Mouse (Mus musculus) bone marrow, adult 2 months (tissue): Measurements from ENCODE around the gene Sema4c.

Source experiments
- CTCF ChIP-seq: fragments of 200-500 bp; IDR thresholded peaks from 2 replicates; pipeline ENCODE4 v1.5.1; 2011; ENCODE audit warnings: low read length, control low read depth; ENCODE audit not compliant: control insufficient read depth, insufficient read depth
- POLR2A ChIP-seq: fragments of 200-500 bp; IDR thresholded peaks from 2 replicates; pipeline ENCODE4 v1.6.1; 2011; ENCODE audit warnings: low read depth, mild to moderate bottlenecking, control low read depth, low read length, borderline replicate concordance; ENCODE audit not compliant: control insufficient read depth

GRCm38 (mm10) chr1:36576991-36577675, 19.0 kb upstream of the Sema4c start:
- TF ChIP-seq CTCF: no peak
- TF ChIP-seq POLR2A: no peak
